Mouse (Mus musculus): ENCODE results near the gene Sema4d.

GRCm38 (mm10) chr13:51649740-51650139, 143.8 kb downstream of the Sema4d start:
- TF ChIP-seq CTCF (IDR thresholded peaks at IDR 0.05; ENCODE audit: low read depth) (no peak), EP300 (IDR thresholded peaks at IDR 0.05; ENCODE audit: low read depth) (no peak)

Data from liver, postnatal 0 days (tissue).